ENCODE assay signal across 30 mouse cellular contexts in genomic region chr4:47567694-47568093, GRCm38 (mm10).
DNase-seq lines count a peak whose midpoint lies in the region; ATAC-seq and TF ChIP-seq lines count a peak whose summit lies in the region.
"Had no signal": no experiment of that assay in that cellular context is flagged by ENCODE, and none has a peak within 500 bp of the region (broad histone marks: within the 10 kb centered on the region; RNA-seq: fewer than 3 reads in every experiment).

No protein-coding gene starts in this region.

- no peak overlapping the region for H3K4me3 ChIP-seq in CH12.LX (replicated peaks in 1 of 3; ENCODE audit: low read depth in 2 of 3, low read length in 2 of 3, poor library complexity in 1 of 3)
- H3K4me3 ChIP-seq in intestine, embryonic 15.5 days (replicated peaks): no peak overlapping the region
- no peak overlapping the region for H3K4me3 ChIP-seq in left cerebral cortex, adult 2 months
- H3K4me3 ChIP-seq: embryonic facial prominence, embryonic 10.5 days; embryonic facial prominence, embryonic 13.5 days; erythroblast, embryonic 14.5 days; forebrain, embryonic 12.5 days; forebrain, embryonic 15.5 days; gastrocnemius, adult 2 months; heart, adult 2 months; heart, embryonic 10.5 days; heart, embryonic 13.5 days; hindbrain, embryonic 12.5 days; hindbrain, embryonic 15.5 days had no signal

- H3K4me2 ChIP-seq in CH12.LX (ENCODE audit: insufficient read depth, low read depth, poor library complexity, severe bottlenecking): peak overlapping the region; percentile 61; the same call in 1 of the 2 replicates
- H3K4me2 ChIP-seq in intestine, embryonic 15.5 days (replicated peaks): no peak overlapping the region
- H3K4me2 ChIP-seq: embryonic facial prominence, embryonic 13.5 days; forebrain, embryonic 12.5 days; forebrain, embryonic 15.5 days; heart, embryonic 13.5 days; hindbrain, embryonic 12.5 days; hindbrain, embryonic 15.5 days had no signal

- H3K9ac ChIP-seq in CH12.LX (ENCODE audit: insufficient read depth, low read depth): no peak overlapping the region
- H3K9ac ChIP-seq in intestine, embryonic 15.5 days: no peak overlapping the region
- H3K9ac ChIP-seq: embryonic facial prominence, embryonic 13.5 days; forebrain, embryonic 12.5 days; forebrain, embryonic 15.5 days; heart, embryonic 13.5 days; hindbrain, embryonic 12.5 days; hindbrain, embryonic 15.5 days had no signal

- dilution Hi-C loops in CH12.LX (cut with MboI; ENCODE audit: extremely low pct_ligation_motif_present, extremely low pct_unique_long_range_greater_than_20kb, low sequenced_read_pairs): no loop called here

- WGBS in intestine, embryonic 15.5 days: 75% methylated on average over 3 of the region's 3 CpGs

- no peaks in the 10 kb centered on the region for H3K36me3 ChIP-seq in CH12.LX (replicated peaks in 1 of 2; ENCODE audit: control insufficient read depth in 1 of 2, insufficient read depth in 1 of 2, low read length in 1 of 2)
- H3K36me3 ChIP-seq in intestine, embryonic 15.5 days: no peaks in the 10 kb centered on the region
- H3K36me3 ChIP-seq: embryonic facial prominence, embryonic 10.5 days; embryonic facial prominence, embryonic 13.5 days; forebrain, embryonic 12.5 days; forebrain, embryonic 15.5 days; heart, embryonic 10.5 days; heart, embryonic 13.5 days; hindbrain, embryonic 12.5 days; hindbrain, embryonic 15.5 days had no signal

- in situ Hi-C loops in CH12.LX (cut with MboI; ENCODE audit: low pct_ligation_motif_present, low pct_unique_long_range_greater_than_20kb, low sequenced_read_pairs): no loop called here

- ATAC-seq in granulocyte monocyte progenitor cell, adult 5-6 weeks (replicated peaks; ENCODE audit: poor library complexity, severe bottlenecking): peak; percentile 70
- no peak for ATAC-seq in intestine, embryonic 15.5 days
- ATAC-seq: forebrain, embryonic 15.5 days; Patski had no signal

- no peak for TF ChIP-seq EP300 in CH12.LX (IDR thresholded peaks at IDR 0.05; ENCODE audit: low read length)

- no peak for TF ChIP-seq RAD21 in CH12.LX (IDR thresholded peaks at IDR 0.05; ENCODE audit: low read depth, low read length)

- TF ChIP-seq CTCF in CH12.LX (conservative IDR thresholded peaks at IDR 0.05 in 1 of 2, IDR thresholded peaks at IDR 0.05 in 1 of 2; ENCODE audit: low read depth in 2 of 2, low read length in 2 of 2): no peak
- TF ChIP-seq CTCF in left cerebral cortex, adult 2 months (IDR thresholded peaks at IDR 0.05): no peak

- H3K79me2 ChIP-seq in CH12.LX (replicated peaks; ENCODE audit: control insufficient read depth, extremely low read depth, insufficient read depth, poor library complexity, severe bottlenecking): no peaks in the 10 kb centered on the region

- H3K27me3 ChIP-seq in CH12.LX (replicated peaks): no peaks in the 10 kb centered on the region
- no peaks in the 10 kb centered on the region for H3K27me3 ChIP-seq in intestine, embryonic 15.5 days (replicated peaks)
- H3K27me3 ChIP-seq: embryonic facial prominence, embryonic 13.5 days; forebrain, embryonic 12.5 days; forebrain, embryonic 15.5 days; heart, embryonic 13.5 days; hindbrain, embryonic 12.5 days; hindbrain, embryonic 15.5 days had no signal

- H3K4me1 ChIP-seq in CH12.LX (ENCODE audit: control insufficient read depth in 1 of 2, insufficient read depth in 2 of 2): no peaks in the 10 kb centered on the region
- no peaks in the 10 kb centered on the region for H3K4me1 ChIP-seq in intestine, embryonic 15.5 days (replicated peaks)
- H3K4me1 ChIP-seq: embryonic facial prominence, embryonic 10.5 days; embryonic facial prominence, embryonic 13.5 days; forebrain, embryonic 12.5 days; forebrain, embryonic 15.5 days; heart, embryonic 10.5 days; heart, embryonic 13.5 days; hindbrain, embryonic 12.5 days; hindbrain, embryonic 15.5 days had no signal

- H3K9me3 ChIP-seq in CH12.LX (replicated peaks; ENCODE audit: low read length): no peaks in the 10 kb centered on the region
- no peaks in the 10 kb centered on the region for H3K9me3 ChIP-seq in intestine, embryonic 15.5 days
- H3K9me3 ChIP-seq: embryonic facial prominence, embryonic 10.5 days; embryonic facial prominence, embryonic 13.5 days; forebrain, embryonic 12.5 days; forebrain, embryonic 15.5 days; heart, embryonic 10.5 days; heart, embryonic 13.5 days; hindbrain, embryonic 12.5 days; hindbrain, embryonic 15.5 days had no signal

- DNase-seq in CH12.LX (ENCODE audit: extremely low read depth) (no peak), MEL-GATA-1-ER (ENCODE audit: extremely low read depth, low read depth) (peak; percentile 32)
- no peak for DNase-seq in left cerebral cortex, adult 2 months (ENCODE audit: extremely low spot score in 1 of 2, low spot score in 2 of 2)
- DNase-seq in frontal cortex, postnatal 14 days (ENCODE audit: low spot score in 2 of 2): no peak
- DNase-seq: adrenal gland, postnatal 10 days; adrenal gland, postnatal 36 days; B cell, adult 2 months; cerebellum, adult 11 months; cerebellum, adult 2 months; cerebellum, adult 9-11 months; cerebellum, postnatal 25 days; embryo, embryonic 11 days; gastrocnemius, adult 2 months; gastrocnemius, postnatal 14 days; heart, adult 2 months; heart, postnatal 14 days; heart, postnatal 4 days; kidney, adult 11 months had no signal

- no peak for TF ChIP-seq POLR2A in CH12.LX (IDR thresholded peaks at IDR 0.05; ENCODE audit: low read depth, low read length)

- intact Hi-C loops in left cerebral cortex, adult 2 months (cut with DNase I): no loop called here

- no peak overlapping the region for H3K27ac ChIP-seq in CH12.LX (ENCODE audit: insufficient read depth, low read depth)
- H3K27ac ChIP-seq in intestine, embryonic 15.5 days: no peak overlapping the region
- H3K27ac ChIP-seq in left cerebral cortex, adult 2 months: no peak overlapping the region
- H3K27ac ChIP-seq: embryonic facial prominence, embryonic 10.5 days; embryonic facial prominence, embryonic 13.5 days; forebrain, embryonic 12.5 days; forebrain, embryonic 15.5 days; gastrocnemius, adult 2 months; heart, adult 2 months; heart, embryonic 10.5 days; heart, embryonic 13.5 days; hindbrain, embryonic 12.5 days; hindbrain, embryonic 15.5 days had no signal

TF ChIP-seq in CH12.LX, 34 proteins besides CTCF, POLR2A, EP300 and RAD21:
- no peak for TF ChIP-seq JUND (conservative IDR thresholded peaks at IDR 0.05; ENCODE audit: low read depth, low read length)
- no peak for TF ChIP-seq E2F4 (IDR thresholded peaks at IDR 0.05; ENCODE audit: insufficient replicate concordance, low read depth, low read length)
